Mouse (Mus musculus) sigmoid colon, adult 10 weeks (tissue): ENCODE measurements around the gene Plaa. TPM values are rescaled to one million over a fixed set of nuclear protein-coding genes. Genes with fewer than 3 reads are reported as not detected.

Experiments used
- polyA plus RNA-seq: library from polyadenylated mRNA; stranded (reverse); fragments of 350-450 nt; fragmentation: Illumina TruSeq; extraction: RNeasy Lipid Tissue Mini Kit (QIAGEN cat#74804); gene quantifications from one replicate; pipeline ENCODE4 v1.2.3, GENCODE M21; 2014; ENCODE audit warnings: low read depth, low replicate concordance

Gene Plaa
- polyA plus RNA-seq = 125 TPM

GRCm38 (mm10) chr4:94603031-94603629 lies at the start of gene Plaa:
TSS of gene Plaa (minus strand) at chr4:94603244.

GRCm38 (mm10) chr4:94649920-94650319 lies 46.9 kb upstream of the Plaa start, which contains the start of gene Lrrc19:
TSS of gene Lrrc19 (minus strand) at chr4:94650144.

GRCm38 (mm10) chr4:94613972-94614626 lies 11.1 kb upstream of the Plaa start, which contains the start of gene Ift74:
TSS of gene Ift74 (plus strand) at chr4:94614491.

DNA sequence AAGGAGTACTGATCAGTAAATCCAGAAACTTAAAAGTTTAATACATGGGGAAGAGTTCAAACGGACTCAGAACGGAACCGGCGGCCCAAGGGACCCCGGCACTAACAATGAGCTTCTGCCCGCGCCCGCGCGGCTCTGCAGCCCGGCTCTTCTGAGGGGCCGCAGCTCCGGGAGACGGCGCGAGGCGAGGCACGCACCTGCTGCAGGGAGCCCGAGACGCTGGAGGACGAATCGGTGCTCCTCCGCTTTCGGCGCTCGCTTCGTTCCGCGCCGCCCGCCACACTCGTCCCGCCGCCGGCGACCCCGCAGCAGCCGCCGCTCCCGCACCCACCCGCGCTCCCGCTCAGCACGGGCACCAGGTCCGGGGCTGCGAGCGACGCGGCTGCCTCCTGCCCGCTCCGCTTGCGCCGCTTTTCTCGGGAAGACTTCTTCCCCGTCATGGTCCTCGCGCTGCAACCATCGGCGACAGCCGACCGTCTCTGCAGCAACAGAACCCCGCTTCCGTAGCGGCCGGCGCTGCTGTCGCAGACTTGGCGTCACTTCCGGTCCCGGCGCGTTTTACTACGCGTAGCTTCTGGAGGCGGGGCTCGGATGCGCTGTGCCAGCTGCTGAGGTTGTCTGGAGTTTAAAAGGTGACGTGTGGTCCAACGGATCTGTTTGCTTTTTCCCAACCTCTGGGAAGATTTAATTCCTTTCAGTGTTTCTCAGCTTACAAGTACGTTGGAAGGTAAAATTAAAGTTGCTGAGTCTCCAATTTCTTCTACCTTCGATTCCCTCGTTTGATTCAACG lies 46.6 kb downstream of the Plaa start, which contains the start of the genes Gm10306 and Caap1:
TSS of gene Gm10306 (plus strand) at position 282 of the 790 bp plus-strand sequence.
TSS of gene Caap1 (minus strand) at position 532 of the 790 bp plus-strand sequence.

Other genes starting within 250 kb of the Plaa start
- not detected for gene Gm10306, start 46.7 kb downstream of the Plaa start, polyA plus RNA-seq
- gene Caap1, start 46.4 kb downstream of the Plaa start, polyA plus RNA-seq = 33.9 TPM
- 41.5 TPM for gene Ift74, start 11.2 kb upstream of the Plaa start, polyA plus RNA-seq
- 291 TPM for gene Lrrc19, start 46.9 kb upstream of the Plaa start, polyA plus RNA-seq
- 10.1 TPM for gene Tek, start 136.0 kb upstream of the Plaa start, polyA plus RNA-seq